Mouse (Mus musculus): ENCODE results near the gene Fchsd2. TPM values are rescaled to one million over a fixed set of nuclear protein-coding genes. Genes with fewer than 3 reads are reported as not detected.

Gene Fchsd2
- polyA plus RNA-seq, 1 experiment = 21.8 TPM

- Histone ChIP-seq H3K4me1 (ENCODE audit: control insufficient read depth, insufficient read depth, low read length) (no peaks in the 10 kb centered on the region), H3K4me3 (ENCODE audit: insufficient read depth, low read length) (no peak overlapping the region), H3K27ac (ENCODE audit: insufficient read depth, low read length) (no peak overlapping the region)
- TF ChIP-seq CTCF (IDR thresholded peaks at IDR 0.05; ENCODE audit: extremely low read depth, insufficient read depth, low read length) (no peak), POLR2A (IDR thresholded peaks at IDR 0.05; ENCODE audit: extremely low read depth, insufficient read depth, low read length) (no peak)
Measured at GRCm38 (mm10) chr7:101213515-101214263, 121.0 kb downstream of the Fchsd2 start.

- H3K4me1 ChIP-seq (ENCODE audit: control insufficient read depth, insufficient read depth, low read length) = no peaks in the 10 kb centered on the region
- no peak overlapping the region for H3K4me3 ChIP-seq (ENCODE audit: insufficient read depth, low read length)
- no peak for TF ChIP-seq CTCF (IDR thresholded peaks at IDR 0.05; ENCODE audit: extremely low read depth, insufficient read depth, low read length)
- TF ChIP-seq POLR2A (IDR thresholded peaks at IDR 0.05; ENCODE audit: extremely low read depth, insufficient read depth, low read length) = no peak
- no peak overlapping the region for H3K27ac ChIP-seq (ENCODE audit: insufficient read depth, low read length)
Measured at GRCm38 (mm10) chr7:101216724-101217123, 124.1 kb downstream of the Fchsd2 start.

GRCm38 (mm10) chr7:101223501-101223900, 130.8 kb downstream of the Fchsd2 start:
- Histone ChIP-seq H3K27ac (ENCODE audit: insufficient read depth, low read length) (no peak overlapping the region), H3K4me1 (ENCODE audit: control insufficient read depth, insufficient read depth, low read length) (no peaks in the 10 kb centered on the region), H3K4me3 (ENCODE audit: insufficient read depth, low read length) (no peak overlapping the region)
- TF ChIP-seq CTCF (IDR thresholded peaks at IDR 0.05; ENCODE audit: extremely low read depth, insufficient read depth, low read length) (no peak), POLR2A (IDR thresholded peaks at IDR 0.05; ENCODE audit: extremely low read depth, insufficient read depth, low read length) (no peak)

GRCm38 (mm10) chr7:101229336-101229735, 136.7 kb downstream of the Fchsd2 start:
- no peaks in the 10 kb centered on the region for H3K4me1 ChIP-seq (ENCODE audit: control insufficient read depth, insufficient read depth, low read length)
- H3K4me3 ChIP-seq (ENCODE audit: insufficient read depth, low read length) = no peak overlapping the region
- H3K27ac ChIP-seq (ENCODE audit: insufficient read depth, low read length) = no peak overlapping the region
- TF ChIP-seq POLR2A (IDR thresholded peaks at IDR 0.05; ENCODE audit: extremely low read depth, insufficient read depth, low read length) (no peak), CTCF (IDR thresholded peaks at IDR 0.05; ENCODE audit: extremely low read depth, insufficient read depth, low read length) (no peak)

GRCm38 (mm10) chr7:101231458-101231857, 138.8 kb downstream of the Fchsd2 start:
- H3K4me3 ChIP-seq (ENCODE audit: insufficient read depth, low read length) = no peak overlapping the region
- H3K4me1 ChIP-seq (ENCODE audit: control insufficient read depth, insufficient read depth, low read length) = no peaks in the 10 kb centered on the region
- no peak overlapping the region for H3K27ac ChIP-seq (ENCODE audit: insufficient read depth, low read length)
- TF ChIP-seq POLR2A (IDR thresholded peaks at IDR 0.05; ENCODE audit: extremely low read depth, insufficient read depth, low read length) (no peak), CTCF (IDR thresholded peaks at IDR 0.05; ENCODE audit: extremely low read depth, insufficient read depth, low read length) (no peak)

- no peak overlapping the region for H3K27ac ChIP-seq (ENCODE audit: insufficient read depth, low read length)
Measured at GRCm38 (mm10) chr7:101232716-101233115, 140.1 kb downstream of the Fchsd2 start.

GRCm38 (mm10) chr7:101236712-101237473, 144.2 kb downstream of the Fchsd2 start:
- Histone ChIP-seq H3K4me3 (ENCODE audit: insufficient read depth, low read length) (no peak overlapping the region), H3K27ac (ENCODE audit: insufficient read depth, low read length) (no peak overlapping the region), H3K4me1 (ENCODE audit: control insufficient read depth, insufficient read depth, low read length) (no peaks in the 10 kb centered on the region)
- TF ChIP-seq POLR2A (IDR thresholded peaks at IDR 0.05; ENCODE audit: extremely low read depth, insufficient read depth, low read length) (no peak), CTCF (IDR thresholded peaks at IDR 0.05; ENCODE audit: extremely low read depth, insufficient read depth, low read length) (no peak)

More at GRCm38 (mm10) chr7:101232716-101233115, 140.1 kb downstream of the Fchsd2 start:
- Histone ChIP-seq H3K4me1 (ENCODE audit: control insufficient read depth, insufficient read depth, low read length) (no peaks in the 10 kb centered on the region), H3K4me3 (ENCODE audit: insufficient read depth, low read length) (no peak overlapping the region)
- TF ChIP-seq POLR2A (IDR thresholded peaks at IDR 0.05; ENCODE audit: extremely low read depth, insufficient read depth, low read length) (no peak), CTCF (IDR thresholded peaks at IDR 0.05; ENCODE audit: extremely low read depth, insufficient read depth, low read length) (no peak)

- Histone ChIP-seq H3K27ac (ENCODE audit: insufficient read depth, low read length) (no peak overlapping the region), H3K4me3 (ENCODE audit: insufficient read depth, low read length) (no peak overlapping the region), H3K4me1 (ENCODE audit: control insufficient read depth, insufficient read depth, low read length) (no peaks in the 10 kb centered on the region)
- TF ChIP-seq POLR2A (IDR thresholded peaks at IDR 0.05; ENCODE audit: extremely low read depth, insufficient read depth, low read length) (no peak), CTCF (IDR thresholded peaks at IDR 0.05; ENCODE audit: extremely low read depth, insufficient read depth, low read length) (no peak)
Measured at GRCm38 (mm10) chr7:101248760-101249159, 156.1 kb downstream of the Fchsd2 start.

- H3K4me1 ChIP-seq (ENCODE audit: control insufficient read depth, insufficient read depth, low read length) = no peaks in the 10 kb centered on the region
- no peak overlapping the region for H3K4me3 ChIP-seq (ENCODE audit: insufficient read depth, low read length)
- TF ChIP-seq CTCF (IDR thresholded peaks at IDR 0.05; ENCODE audit: extremely low read depth, insufficient read depth, low read length) (no peak), POLR2A (IDR thresholded peaks at IDR 0.05; ENCODE audit: extremely low read depth, insufficient read depth, low read length) (no peak)
- H3K27ac ChIP-seq (ENCODE audit: insufficient read depth, low read length) = no peak overlapping the region
Measured at GRCm38 (mm10) chr7:101249173-101249572, 156.5 kb downstream of the Fchsd2 start.
